Mouse (Mus musculus): ENCODE measurements at regions not wholly inside any gene's neighbourhood (a gene's known extent, or its start where the extent isn't known, plus 50 kb on each side); places are given as distances from the start of the nearest gene placed in this dataset.

DNA sequence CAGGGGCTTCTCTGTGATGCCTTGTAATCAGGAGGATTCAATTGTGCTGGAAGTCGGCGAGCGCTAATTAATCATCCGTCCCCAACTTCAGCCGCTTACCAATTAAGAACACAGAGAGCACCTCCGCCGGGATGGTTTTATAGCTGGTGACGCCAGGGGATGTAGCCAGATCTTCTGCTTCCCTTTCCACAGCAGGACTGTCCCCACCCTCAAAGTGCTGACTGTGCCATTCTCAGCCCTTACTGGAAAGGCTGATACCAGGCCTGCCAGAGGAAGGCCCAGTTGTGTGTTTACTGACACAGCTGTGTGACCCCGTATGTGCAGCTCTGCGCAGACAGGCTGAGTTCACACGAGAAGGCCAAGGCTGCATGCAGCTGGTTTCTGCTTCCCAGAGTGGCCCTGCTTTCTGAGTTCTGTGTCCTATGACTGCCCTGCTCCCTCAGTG, 59.9 kb upstream of the Bend4 start:
- DNase-seq (ENCODE audit: low read depth) = no peak

- peak; percentile 1 for DNase-seq (ENCODE audit: low read depth)
These were observed 62.6 kb upstream of the Bend4 start for GRCm38 (mm10) chr5:67490709-67491108.

DNA sequence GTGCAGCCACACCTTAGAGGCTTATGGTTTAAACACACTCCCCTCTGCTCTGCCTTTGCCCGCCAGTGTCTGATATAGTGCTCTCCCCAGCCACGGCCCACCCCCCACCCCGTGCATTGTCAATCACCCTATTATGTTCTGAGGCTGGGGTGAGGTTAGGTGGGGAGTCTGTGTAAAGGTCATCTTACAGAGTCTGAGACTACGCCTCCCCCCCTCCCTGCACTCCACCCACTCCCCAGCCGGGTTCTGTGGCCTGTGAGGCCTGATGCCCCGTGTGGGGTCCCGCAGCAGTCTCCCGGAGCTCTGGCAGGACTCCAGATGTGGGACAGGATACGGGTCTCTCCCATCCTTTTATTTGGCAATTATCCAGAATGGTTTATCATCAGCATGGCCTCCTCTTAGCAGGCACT, 64.8 kb upstream of the Bend4 start:
- DNase-seq (ENCODE audit: low read depth) = no peak

GRCm38 (mm10) chr5:67496710-67497109, 68.6 kb upstream of the Bend4 start:
- DNase-seq (ENCODE audit: low read depth) = no peak

DNA sequence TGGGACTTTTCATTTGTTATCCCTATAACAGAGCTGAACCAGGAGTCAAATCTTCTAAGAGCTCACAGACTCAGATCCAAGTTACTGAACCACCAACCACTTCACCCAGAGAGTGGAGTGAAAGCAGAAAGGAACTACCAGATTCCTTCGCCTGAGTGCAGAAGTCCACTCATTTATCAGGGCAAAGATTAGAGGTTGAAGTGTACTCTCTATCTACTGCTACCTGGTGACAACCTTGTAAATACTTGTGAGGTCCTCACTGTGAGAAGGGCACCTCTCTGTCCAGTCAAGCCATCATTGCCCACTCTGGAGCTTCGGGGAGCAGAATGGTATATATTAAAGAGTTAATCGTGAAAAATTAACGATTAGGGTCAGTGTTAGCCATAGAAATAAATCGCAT, 87.4 kb upstream of the Shisa3 start:
- DNase-seq (ENCODE audit: low read depth) = no peak

DNA sequence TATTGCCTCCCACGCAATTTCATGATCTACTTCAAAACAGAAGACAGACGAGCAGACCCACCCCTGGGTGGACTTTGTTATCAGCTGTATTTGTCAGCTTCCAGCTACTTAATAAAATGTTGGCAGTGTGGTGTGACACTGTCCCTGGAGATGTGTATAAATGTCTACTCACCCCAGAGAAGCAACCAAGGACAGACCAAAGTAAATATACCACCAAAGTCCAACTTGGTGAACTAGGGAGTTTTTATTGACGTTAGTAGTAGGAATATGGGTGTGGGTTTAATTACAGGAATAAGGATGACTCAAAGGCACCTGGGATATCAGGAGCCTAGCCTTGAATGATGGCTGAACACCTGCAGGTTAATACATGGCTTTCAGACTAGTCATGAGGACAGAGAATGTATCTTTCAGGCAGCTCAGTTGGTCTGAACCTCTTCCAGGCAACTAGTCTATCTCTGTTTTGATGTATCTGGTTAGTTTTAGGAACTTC, 86.2 kb upstream of the Shisa3 start:
- no peak for DNase-seq (ENCODE audit: low read depth)

GRCm38 (mm10) chr5:67530149-67530548, 77.5 kb upstream of the Shisa3 start:
- DNase-seq (ENCODE audit: low read depth) = no peak

- DNase-seq (ENCODE audit: low read depth) = peak; percentile 39
These were observed 76.7 kb upstream of the Shisa3 start for GRCm38 (mm10) chr5:67530957-67531356.

DNA sequence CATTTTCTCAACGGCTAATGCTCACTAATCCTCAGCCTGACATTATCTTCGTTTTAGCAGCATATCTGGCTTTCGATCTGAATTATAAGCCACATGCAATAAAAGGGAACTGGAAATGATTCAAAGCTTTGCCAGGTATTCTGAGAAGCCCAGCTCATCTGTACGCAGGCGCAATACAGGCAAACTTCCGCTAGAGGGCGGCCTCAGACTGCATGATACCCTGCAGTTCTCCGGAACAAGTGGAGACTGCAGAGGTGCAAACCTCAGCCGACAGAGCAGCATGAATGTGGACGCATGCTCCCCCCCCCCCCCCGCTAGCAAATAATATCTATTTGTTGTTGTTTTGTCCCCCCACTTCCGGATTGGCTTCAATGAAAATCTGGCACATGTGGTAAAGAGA, 75.3 kb upstream of the Shisa3 start:
- peak; percentile 72 for DNase-seq (ENCODE audit: low read depth)

DNA sequence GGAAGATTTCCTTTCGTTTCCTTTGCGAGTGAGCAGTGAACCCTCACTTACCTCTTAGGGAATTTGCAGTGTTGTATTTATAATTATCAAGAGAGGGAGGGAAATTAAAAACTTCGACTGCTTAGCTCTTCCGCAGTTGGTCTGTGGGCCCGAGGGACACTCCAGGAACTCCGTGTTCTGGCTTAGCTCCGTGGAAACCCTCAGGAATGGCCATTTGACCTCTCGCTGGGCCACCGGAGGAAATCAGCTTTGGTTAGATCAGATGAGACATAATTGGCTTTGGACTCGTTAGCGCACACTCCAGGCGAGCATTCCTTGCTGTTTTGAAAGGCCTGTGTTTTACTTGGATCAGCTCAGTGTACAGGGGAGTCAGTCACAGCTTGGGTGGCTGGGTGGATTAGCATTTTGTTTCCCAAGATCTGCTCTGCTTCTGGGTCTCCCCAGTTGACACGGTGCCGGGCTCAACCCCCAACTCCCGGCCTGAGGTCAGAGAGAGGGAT, 74.9 kb upstream of the Shisa3 start:
- DNase-seq (ENCODE audit: low read depth) = no peak

DNA sequence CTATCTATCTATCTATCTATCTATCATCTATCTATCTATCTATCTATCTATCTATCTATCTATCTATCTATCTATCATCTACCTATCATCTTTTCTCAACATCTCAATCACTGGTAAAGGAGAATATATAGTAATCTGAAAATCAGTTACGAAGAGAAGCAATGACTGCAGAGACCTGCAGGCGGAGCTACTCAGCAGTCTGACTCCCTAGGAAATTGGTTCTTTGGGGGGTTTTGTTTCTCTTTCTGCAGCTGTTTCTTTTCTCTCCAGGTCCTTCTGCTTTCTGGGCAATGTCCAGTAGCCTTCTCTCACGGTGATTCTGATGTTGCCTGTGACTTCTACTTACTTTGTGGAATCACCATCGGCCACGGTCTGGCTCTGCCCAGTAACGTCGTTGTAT, 73.6 kb upstream of the Shisa3 start:
- DNase-seq (ENCODE audit: low read depth) = no peak

DNA sequence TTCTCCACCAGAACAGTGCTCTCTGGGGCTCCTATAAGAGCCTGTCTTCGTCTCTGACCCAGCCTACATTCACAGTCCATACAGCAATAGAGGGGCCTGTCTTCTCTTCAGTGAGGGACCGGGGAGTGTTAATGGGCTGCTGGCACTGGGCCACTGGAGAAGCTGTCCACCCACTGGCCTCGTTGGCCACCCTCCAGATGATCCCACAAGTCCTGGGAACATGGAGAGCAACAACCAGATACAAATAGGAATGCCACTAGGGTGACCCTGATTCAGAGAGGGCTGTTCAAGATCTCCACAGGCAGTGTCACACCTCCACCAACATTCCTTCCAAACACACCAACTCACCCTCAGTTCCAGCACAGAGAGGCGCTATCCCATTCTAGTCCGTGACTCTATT, 69.7 kb upstream of the Shisa3 start:
- DNase-seq (ENCODE audit: low read depth) = no peak

DNA sequence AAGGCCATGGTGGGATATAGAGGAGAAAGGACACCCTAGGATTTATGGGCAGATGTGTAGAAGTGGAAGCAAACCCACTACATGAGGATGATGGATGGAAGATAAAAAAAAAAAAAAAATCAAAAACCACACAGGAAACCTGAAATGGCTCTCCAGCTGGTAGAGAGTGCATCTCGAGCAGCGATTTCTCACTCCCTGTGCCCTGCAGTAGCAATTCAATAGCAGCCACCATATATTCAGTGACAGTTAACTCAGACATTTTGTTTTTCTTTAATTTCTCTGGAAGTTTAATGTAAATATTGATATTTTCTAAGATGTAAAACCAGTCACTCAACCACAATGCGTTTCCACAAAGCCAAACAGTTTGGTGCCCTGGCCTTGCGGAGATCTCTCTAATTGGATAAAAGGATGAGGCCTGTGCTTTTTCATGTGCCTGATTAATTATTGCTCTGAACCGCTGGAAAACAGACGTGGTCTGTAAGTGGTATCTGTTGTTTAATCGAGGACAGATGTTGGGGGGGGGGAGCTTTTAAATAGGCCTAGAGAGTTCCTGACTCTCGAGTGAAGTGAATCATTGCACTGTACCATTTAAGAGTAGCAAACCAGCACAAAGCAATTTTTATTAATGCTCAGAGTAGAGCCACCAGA, 68.0 kb upstream of the Shisa3 start:
- DNase-seq (ENCODE audit: low read depth) = no peak

- DNase-seq (ENCODE audit: low read depth) = no peak
These were observed 65.8 kb upstream of the Shisa3 start for GRCm38 (mm10) chr5:67541867-67542266.

DNA sequence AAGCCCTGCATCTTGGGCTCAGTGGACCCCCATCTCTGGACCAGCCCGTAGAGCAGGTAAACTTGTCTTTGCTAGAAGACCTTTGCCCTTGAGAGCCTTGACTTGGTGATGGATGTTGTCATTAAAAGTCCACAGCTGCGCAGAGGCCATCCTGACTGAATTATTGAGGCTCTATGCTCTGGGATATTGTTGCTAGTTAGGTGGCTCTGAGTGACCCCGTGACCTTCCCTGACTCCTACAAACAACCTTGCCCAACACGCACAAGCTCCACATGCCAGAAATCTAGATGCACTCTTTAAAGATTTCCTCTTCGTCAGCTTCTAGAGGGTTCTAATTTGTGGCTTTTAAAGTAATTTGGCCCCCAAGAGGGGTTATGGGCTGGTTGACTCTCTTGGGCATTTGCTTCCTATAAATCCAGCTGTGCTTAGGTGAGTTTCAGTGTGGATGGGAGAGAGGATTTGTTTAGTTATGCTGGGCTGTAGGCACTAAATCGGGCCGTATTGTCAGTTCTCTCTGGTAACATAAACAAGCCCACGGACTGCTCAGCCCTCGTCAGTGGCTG, 63.6 kb upstream of the Shisa3 start:
- no peak for DNase-seq (ENCODE audit: low read depth)

- no peak for DNase-seq (ENCODE audit: low read depth)
These were observed 57.4 kb upstream of the Shisa3 start for GRCm38 (mm10) chr5:67550257-67550656.

- DNase-seq (ENCODE audit: low read depth) = no peak
These were observed 55.9 kb upstream of the Shisa3 start for GRCm38 (mm10) chr5:67551668-67552390.

DNA sequence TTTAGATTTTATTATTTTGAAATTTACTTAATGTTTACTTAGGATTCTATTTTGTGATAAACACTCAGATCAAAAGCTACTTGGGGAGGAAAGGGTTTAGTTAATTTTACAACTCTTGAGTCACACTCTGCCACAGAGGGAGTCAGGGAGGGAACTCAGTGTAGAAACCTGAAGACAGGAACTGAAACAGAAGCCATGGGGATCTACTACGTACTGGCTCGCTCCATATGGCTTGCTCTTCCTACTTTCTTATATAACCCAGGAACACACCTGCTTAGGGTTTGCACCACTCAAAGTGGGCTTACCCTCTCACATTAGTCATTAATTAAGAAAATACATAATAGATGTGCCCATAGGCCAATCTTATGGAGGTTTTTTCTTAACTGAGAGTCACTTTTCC, 54.8 kb upstream of the Shisa3 start:
- no peak for DNase-seq (ENCODE audit: low read depth)

All from c-Kit-positive CD71-negative TER-119-negative erythroid progenitor cells, embryonic 14.5 days (primary cell).